Mouse (Mus musculus): ENCODE measurements around the gene Cog4. TPM values are rescaled to one million over a fixed set of nuclear protein-coding genes. Genes with fewer than 3 reads are reported as not detected.

The Cog4 gene
- total RNA-seq (2021): 74.1 and 87.0 TPM in 2 replicates
- long read RNA-seq, experiment 1, transcript Cog4-201 (19 exons, 2,737 nt): major isoform, 89 of 122 reads
- long read RNA-seq, experiment 1, partial matches to known transcripts: 9 of 122 reads
- long read RNA-seq, experiment 1, other reads (novel, unspliced or antisense): 24 of 122 reads
- long read RNA-seq, experiment 2, transcript Cog4-201 (19 exons, 2,737 nt): major isoform, 71 of 89 reads
- long read RNA-seq, experiment 2, partial matches to known transcripts: 6 of 89 reads
- long read RNA-seq, experiment 2, other reads (novel, unspliced or antisense): 12 of 89 reads

DNA sequence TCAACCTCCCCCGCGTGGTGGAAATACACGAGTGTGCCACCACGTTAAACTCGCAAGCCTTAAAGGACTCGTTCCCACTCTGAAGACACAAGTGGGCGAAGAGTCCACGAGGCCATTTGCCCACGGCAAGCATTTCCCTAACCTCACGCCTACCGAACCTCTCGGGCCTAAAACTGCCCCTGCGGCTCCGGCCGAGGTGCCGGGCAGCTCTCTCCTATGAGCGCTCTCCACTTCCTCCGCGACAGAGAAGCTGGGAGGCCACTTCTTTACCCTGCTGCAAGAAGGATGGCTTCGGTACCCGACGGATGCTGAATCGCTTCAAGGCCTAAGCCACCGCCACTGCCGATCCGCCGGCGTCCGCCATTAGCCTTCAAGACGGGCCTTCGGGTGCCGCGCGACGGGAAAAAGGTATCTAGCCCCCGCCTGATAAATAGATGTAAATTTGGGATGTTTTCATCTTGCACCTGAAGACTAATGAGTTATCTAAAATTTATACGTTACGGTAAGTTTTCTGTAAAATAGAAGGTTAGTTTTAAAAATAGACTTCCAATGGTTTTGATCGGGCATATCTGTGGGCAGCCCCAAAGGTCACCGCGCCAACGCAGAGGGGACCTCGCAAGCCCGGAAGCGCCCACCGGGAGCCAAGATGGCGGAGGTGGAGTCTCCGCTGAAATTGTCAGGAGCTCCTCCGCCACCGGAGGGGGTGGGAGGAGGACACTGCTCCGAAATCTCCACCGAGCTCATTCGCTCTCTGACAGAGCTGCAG is at the start of gene Cog4, which contains the start of gene Sf3b3:
Gene Cog4 (plus strand): TSS at position 196 of the 766 bp plus-strand sequence.
Gene Sf3b3 (minus strand): TSS at position 383 of the 766 bp plus-strand sequence.
- peak; percentile 91 for DNase-seq

DNA sequence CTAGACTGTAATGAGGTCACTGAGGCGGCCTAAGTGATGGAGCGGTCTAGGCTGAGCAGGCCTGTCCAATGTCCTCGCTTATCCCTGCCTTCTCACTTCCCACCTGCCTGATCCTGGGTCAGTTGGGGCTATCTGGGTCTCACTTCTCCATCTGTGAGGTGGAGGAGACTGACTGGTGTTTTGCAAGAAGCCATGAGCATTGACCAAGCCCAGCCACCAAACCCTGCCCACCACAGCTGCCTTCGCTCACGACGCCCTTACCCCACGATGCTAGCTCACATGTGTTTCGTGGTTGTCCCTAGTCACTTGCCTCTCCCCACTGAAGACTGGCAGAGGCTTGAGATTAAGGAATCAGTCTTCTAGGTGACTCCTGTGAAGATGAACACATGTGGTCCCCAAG is 49.3 kb upstream of the Cog4 start:
- DNase-seq: no peak

DNA sequence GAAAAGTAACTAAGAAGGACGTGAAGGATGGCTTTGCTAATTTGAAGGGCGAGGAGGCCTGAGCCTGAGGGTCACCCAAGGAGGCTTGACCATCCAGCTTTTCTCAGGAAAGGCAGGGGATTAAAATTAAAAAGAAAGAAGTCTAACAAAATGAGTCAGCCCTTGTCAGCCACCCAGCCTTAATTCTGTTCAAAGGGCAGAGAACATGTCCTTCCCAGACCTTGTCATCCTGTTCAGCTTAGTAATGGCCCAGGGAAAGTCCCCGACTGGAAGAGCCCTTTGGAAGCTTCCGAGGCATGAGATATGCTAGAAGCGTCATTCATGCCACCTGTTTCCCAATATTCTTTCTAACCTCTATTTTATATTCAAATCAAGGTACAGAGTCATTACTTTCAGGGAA is 43.4 kb upstream of the Cog4 start:
- peak; percentile 63 for DNase-seq

DNA sequence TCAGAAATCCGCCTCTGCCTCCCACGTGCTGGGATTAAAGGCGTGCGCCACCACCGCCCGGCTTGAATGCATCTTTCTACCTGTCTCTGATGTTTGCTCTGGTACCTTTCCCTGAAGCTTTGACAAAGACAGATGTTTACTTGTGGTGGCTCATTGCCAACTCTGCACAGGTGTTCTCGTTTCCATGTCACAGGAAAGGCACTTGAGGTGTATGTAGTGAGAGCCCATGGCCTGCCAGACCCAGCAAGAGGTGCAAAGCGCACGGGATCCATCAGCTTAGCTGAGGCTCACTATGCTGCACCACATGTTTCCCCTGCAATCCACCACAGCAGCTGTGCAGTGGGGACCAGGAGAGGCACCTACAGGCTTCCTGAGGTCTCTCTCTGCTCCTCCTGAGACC is 42.5 kb upstream of the Cog4 start:
- no peak for DNase-seq

DNA sequence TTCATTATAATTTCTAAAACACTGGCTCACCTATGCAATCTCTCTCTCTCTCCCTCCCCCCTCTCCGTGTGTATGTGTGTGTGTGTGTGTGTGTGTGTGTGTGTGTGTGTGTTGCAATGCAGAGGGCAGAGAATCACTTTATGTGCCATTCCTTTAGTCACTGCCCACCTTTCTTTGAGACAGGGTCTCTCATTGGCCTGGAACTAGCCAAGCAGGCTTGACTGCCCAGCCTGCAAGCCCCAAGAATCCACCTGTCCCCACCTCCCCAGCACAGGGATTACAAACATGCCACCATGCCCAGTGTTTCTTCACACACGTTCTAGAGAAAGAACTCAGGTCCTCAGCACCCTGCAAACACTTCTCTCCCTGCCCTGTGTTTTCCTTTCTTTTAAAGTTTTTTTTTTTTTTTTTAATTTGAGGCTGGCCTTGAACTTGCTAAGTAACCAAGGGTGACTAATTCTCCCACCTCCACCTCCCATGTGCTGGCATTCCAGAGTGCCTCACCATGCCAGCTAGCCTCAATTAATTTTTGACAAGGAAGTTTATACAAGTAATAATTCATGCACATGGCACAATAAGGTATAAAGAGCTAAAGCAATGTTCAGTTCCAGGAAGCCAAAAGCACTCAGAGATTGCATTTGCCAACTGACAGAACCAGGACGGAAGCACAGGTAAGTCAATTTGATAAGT is 41.4 kb upstream of the Cog4 start:
- DNase-seq: no peak

DNA sequence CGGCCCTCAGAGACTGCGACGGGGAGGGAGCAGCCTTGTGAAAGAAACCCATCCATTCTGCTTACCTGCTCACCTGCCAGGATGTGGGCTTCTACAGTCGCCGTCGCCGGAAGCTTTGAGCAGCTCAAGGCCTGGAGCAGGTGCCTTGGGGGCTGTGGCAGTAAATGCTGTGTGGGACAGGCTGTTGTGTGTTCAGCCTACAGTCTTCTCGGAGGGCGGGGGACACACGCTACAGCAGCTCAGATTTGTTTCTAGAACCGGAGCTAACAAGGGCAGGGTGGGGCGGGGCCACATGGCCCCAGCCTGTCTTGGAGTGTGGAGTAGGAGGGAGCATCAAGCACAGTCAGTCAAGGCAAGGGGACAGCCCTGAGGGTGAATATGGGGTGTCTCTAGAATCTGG is 40.7 kb upstream of the Cog4 start, which contains the start of gene Il34:
Gene Il34 (minus strand): TSS at position 256 of the 400 bp plus-strand sequence.
- no peak for DNase-seq

DNA sequence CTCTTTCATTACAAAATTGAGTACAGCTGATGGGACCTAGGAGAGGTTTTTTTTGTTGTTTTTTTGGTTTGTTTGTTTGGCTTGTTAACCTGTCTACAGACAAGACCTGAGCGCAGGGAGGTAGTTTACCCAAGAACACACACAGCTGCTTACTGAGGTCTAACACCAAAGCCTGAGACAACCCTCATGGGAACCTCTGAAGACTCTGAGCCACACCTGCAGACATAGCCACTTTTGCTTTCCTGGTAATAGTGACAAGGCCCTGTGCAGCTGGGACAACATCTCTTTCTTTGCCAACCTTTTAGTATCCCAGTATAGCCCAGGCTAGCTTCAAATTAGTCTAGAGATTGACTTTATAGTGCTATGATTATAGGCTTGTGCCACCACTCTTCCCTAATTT is 40.3 kb upstream of the Cog4 start:
- DNase-seq: no peak

DNA sequence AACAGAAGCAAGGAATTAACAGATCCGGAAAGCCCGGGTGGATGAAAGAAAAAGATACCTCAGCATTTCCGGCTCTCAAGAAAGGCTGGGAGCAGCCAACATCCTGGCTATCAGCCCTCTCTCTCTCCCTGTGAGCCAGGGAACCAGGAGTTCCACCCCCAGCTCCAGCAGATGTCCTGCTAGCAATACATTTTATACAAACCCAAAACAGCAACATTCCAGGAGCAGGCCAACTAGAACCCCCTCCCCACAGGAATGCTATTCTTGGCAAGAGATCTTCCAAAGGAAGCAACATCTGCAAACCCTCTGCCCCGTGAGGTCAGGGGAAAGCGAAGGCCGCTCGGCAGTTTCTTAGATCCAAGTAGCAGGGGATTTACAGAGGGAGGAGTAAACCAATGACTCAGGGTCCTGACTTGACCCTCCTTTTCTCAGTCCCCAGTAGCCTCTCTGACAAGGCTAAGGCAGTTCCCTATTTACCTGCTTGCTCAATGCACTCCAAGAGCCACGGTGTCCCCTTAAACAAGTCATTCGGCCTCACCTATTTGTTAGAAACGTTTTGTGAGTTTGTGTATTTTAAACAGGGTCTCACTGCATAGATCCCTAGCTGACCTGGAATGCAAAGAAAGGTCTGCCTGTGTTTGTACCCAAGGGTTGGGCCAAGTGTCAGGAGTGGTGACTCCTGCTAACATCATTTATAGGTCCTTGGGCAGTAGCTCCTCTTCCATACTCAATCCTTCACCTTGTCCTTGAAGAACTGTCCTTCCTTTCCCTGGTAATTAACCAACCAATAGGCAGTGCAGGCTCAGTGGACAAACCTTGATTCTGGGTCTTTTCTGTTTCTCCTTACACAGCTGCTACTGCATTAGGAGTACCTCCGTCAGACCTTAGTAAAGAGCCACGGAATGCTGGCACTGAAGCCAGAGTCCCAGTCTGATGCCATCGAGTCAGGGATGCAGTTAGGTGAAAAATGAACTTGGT is 37.6 kb upstream of the Cog4 start:
- DNase-seq: peak; percentile 53

DNA sequence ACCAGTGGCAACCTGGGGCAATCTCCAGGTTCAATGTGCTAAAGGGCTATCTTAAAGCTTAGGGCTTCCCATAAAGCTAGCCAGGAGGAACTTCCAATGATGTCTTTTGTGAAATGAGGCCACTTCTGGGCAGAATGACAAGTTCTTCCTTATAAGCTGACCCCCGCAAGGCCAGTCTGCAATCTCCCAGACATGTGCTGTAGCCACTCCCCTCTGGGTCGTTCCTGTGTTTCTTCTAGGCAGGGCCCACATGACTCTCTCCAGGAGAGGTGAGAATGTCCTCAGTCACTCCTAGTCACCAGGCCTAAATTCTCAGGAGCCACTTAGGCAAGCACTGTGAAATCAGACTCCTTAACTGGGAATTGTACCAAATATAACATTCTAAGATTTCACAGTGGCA is 36.6 kb upstream of the Cog4 start:
- DNase-seq: peak; percentile 66

DNA sequence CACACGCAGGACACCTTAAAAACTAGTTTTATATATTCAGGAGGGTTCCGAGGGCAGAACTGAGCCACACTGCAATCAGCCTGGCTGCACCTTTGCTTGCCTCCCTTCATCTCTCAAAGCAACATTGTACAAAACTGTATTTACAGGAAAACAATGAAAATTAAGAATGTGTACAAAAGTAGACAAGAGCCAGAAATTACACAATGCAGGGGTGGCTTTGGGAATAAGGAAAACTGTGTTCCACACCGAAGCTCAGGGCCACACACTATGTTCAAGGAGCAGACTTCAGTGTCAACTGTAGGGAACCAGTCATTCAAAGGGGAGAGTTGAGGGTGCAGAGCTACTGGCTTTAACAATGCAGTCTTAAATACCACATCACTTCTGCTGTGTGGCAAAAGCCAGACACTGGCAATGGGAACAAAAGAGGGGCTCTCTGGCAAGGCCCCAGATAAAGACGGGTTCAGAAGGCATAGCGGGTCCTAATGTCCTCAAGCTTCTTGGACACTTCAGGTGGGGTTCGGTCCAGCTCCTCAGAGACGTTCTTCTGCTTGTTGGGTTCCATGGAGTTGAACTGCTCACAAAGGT is 35.8 kb upstream of the Cog4 start:
- DNase-seq: no peak

DNA sequence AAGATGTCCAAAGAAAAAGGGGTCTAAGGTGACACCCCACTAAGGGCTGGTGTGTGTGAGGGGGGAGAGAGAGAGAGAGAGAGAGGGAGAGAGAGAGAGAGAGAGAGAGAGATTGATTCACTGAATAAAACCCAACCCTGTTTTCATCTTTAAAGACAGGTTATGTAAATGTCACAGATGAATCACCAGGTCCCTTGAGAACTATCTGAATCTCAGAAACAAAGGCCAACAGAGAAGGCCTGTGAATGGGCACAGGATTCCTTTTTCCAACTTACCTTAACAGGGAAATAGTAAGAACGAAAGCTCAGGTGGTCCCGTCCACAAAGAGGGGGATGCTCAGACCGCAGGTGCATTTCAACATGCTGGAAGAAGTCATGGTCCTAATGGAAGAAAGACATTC is 35.3 kb upstream of the Cog4 start:
- DNase-seq: no peak

DNA sequence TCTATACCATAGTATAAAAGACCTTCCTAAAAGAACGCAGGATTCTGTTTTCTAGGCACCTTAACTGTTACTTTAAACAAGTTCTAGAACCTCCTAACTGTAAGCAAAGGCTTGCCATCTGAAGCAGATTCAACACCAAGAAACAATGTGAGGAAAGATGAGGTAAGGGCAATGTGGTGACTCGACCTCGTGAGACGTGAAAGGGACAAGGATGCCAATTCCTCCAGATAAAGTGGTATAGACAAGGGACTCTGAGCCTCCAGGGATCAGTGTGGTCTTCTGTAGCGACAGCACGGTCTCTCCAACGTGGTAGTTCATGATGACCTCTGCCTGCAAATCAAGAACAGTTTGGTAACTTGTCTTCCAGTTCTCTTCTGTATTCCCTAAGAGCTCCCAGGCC is 34.6 kb upstream of the Cog4 start:
- no peak for DNase-seq

DNA sequence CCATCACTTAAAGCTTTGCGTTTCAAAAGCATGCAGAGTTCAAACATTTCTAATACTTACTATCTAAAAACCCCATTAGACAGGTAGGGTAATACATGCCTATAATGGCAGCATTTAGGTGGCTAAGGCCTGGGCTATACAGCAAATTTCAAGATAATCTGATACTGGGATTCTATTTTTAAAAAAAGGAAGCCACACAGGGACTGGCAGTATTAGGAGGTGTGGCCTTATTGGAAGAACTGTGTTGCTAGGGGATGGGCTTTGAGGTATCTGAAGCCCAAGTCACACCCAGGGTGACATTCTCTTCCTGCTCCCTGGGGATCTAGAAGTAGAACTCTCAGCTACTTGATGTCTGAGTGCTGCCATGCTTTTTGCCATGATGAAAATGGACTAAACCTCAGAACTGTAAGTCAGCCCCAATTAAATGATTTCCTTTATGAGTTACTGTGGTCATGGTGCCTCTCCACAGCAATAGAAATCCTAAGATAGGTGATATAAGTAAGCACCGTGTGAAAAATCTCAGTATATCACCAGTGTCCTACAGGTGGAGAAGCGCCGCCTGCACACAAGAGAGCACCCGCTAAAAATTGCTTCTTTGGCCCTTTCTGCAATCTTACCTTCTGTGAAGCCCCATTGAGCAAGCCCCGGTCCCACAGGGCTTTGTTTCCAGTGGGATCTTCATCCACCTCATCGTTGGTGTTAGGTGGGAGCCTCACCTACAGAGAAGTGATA is 33.9 kb upstream of the Cog4 start:
- no peak for DNase-seq

DNA sequence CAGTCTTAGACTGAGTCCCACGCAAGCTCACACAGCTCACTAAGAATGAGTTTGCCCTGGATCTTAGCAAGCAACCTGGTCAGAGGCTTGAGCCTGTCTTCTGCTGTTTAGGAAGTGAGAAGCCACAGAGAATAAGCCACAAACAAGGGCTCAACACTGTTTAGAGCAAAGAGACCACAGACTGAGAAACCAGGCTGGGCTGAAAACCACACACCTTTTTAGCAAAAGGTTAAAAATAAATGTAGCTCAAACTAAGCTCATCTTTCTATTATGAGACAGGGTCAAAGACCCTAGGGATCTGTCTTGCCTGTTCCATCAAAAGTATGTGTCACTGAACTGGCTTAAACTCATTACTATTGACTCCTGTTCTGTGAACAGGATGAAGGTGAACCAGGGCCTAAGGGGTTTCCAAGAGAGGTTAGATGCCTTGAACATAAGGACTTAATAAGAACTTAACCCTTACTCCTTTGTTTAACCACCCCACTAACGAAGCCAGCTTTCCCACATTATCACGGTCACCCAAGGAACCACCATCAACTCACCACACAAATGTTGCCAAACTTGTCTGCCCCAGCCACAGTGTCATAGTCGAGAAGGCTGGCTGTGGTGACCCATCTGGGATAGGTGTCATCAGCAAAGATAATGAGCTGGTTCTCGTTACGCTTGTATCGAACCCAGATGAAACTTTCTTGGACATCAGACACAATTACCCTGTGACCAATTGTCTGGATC is 33.2 kb upstream of the Cog4 start:
- DNase-seq: no peak

DNA sequence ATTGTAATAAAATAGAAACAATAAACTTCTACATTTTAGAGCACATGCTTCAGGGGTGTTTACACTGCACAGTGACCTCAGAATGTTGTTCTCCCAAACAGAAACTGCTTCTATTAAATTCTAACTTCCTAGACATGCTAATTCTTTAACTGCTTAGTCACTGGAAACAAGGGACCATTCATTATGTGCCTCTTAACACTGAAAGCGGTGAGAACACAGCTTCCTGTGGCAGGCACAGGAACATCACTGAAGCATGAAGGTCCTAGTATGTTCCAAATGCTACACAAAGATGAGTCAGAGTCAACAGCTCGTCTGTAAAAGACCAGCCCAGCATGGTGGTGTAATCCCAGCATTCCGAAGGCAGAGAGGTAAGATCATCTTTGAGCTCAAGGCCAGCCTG is 31.1 kb upstream of the Cog4 start:
- DNase-seq: no peak

DNA sequence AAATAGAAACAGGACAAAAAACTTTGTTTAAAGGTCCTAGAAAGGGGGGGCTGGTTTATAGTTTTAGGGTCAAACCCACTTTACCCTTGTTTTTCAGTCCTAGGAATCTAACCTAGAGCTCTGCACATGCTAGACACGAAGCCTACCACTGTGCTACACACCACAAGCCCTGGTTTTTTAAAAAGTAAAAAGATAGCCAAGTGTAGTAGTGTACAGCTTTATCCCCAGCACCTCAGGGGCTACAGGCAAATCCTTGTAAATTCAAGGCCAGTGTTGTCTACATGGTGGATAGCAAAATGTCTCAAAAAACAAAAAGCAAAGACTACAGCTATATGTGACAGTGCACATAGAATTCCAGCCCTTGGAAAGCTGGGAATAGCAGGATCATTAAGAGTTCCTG is 29.4 kb upstream of the Cog4 start:
- no peak for DNase-seq

DNA sequence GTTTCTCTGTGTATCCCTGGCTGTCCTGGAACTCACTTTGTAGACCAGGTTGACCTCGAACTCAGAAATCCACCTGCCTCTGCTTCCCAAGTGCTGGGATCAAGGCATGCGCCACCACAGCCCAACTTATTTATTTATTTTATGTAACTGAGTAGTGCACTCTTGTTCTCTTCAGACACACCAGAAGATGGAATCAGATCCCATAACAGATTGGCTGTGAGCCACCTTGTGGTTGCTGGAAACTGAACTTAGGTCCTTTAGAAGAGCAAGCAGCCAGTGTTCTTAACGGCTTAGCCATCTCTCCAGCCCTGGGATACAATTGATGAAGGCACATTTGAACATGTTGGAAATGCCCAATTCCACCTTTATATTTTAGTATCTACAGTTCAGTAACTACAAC is 27.8 kb upstream of the Cog4 start:
- no peak for DNase-seq

DNA sequence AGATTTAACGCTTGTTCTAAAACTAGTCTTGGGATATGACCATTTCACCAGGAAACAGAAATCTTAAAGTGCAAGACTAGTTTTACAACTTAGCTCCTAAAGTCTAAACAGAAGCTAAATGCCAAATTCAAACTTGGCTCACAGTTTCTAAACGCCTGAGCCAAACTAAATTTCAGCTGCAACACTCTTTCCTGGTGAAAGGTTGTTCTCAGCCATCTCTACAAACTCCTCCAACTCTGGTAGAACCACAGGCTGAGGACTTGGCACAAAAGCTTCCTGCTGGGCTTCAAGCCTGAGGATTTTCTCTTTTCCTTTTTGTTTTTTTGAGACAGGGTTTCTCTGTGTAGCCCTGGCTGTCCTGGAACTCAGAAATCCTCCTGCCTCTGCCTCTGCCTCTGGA is 26.1 kb upstream of the Cog4 start:
- no peak for DNase-seq

DNA sequence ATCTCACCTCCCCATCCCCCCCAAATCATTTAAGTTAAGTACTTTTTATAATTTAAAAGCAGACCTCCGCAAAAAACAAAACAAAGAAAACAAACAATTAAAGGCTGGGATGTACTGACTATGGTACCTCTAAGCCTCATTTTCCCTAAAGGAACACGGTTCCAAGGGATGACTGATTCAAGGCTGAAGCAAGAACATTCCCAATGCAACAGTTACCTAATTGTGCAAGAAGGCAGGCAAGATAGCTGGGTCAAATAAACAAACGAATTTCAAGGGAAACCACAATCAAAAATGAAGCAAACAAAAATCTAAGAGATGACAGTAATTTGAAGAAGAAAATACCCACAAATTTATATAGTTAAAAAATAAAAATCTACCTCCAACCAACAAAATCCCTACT is 24.4 kb upstream of the Cog4 start:
- DNase-seq: no peak

DNA sequence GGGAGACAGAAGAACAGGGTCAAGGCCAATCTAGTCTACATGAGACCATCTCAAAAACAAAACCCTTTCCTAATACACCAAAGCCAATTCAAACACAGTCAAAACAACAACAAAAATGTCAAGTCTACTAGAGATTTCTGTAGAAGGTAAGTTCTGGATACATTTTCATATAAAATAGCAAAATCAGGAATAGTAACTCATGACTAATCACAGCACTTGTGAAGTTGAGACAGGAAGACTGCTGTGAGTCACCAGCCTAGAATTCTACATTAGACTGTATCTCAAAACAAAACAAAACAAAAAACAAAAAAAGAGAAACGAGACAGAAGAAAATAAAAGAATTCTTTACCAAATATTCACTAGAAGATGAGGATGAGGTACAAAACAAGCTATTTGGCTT is 21.5 kb upstream of the Cog4 start:
- DNase-seq: no peak

All from adrenal gland, postnatal 14 days (tissue).